Mouse (Mus musculus) embryonic facial prominence, embryonic 14.5 days (tissue): ENCODE results near the gene Zfp52. TPM values are rescaled to one million over a fixed set of nuclear protein-coding genes. Genes with fewer than 3 reads are reported as not detected.

Experiments used
- ATAC-seq: fragments of 200-750 bp; cut with Nextera tagmentation; 2 replicates; pipeline ENCODE4 v1.8.0; 2017; ENCODE audit warnings: low read depth, moderate number of reproducible peaks, moderate TSS enrichment
- DNase-seq: peaks from one replicate; pipeline ENCODE4 v3.0.0-alpha.2; 2015; ENCODE audit warnings: low spot score
- H3K27ac ChIP-seq: fragments of 300-500 bp; sonication (generic); replicated peaks from 2 replicates; pipeline ENCODE4 v1.5.1; 2014; ENCODE audit warnings: low read depth, mild to moderate bottlenecking, low read length, moderate library complexity
- H3K27me3 ChIP-seq: fragments of 300-500 bp; sonication (generic); replicated peaks from 2 replicates; pipeline ENCODE4 v1.6.1; 2014; ENCODE audit warnings: low read length; ENCODE audit not compliant: control insufficient read depth, insufficient read depth
- H3K36me3 ChIP-seq: fragments of 300-500 bp; sonication (generic); 2 replicates; pipeline ENCODE4 v1.6.1; 2014; ENCODE audit warnings: low read length, mixed read lengths; ENCODE audit not compliant: control insufficient read depth, insufficient read depth
- H3K4me1 ChIP-seq: fragments of 300-500 bp; sonication (generic); 2 replicates; pipeline ENCODE4 v1.6.1; 2014; ENCODE audit warnings: antibody characterized with exemption, low read length; ENCODE audit not compliant: control insufficient read depth, insufficient read depth
- H3K4me2 ChIP-seq: fragments of 300-500 bp; sonication (generic); 2 replicates; pipeline ENCODE4 v1.6.1; 2014; ENCODE audit warnings: low read depth, mild to moderate bottlenecking, low read length, moderate library complexity, mixed read lengths
- H3K4me3 ChIP-seq: fragments of 300-500 bp; sonication (generic); 2 replicates; pipeline ENCODE4 v1.5.1; 2014; ENCODE audit warnings: low read depth, mild to moderate bottlenecking, low read length
- H3K9ac ChIP-seq: fragments of 300-500 bp; sonication (generic); 2 replicates; pipeline ENCODE4 v1.6.1; 2014; ENCODE audit warnings: low read depth, mild to moderate bottlenecking, low read length, moderate library complexity, mixed read lengths
- H3K9me3 ChIP-seq: fragments of 300-500 bp; sonication (generic); 2 replicates; pipeline ENCODE4 v1.6.1; 2016; ENCODE audit warnings: low read length; ENCODE audit not compliant: control insufficient read depth
- WGBS: fragments of 180-500 bp; shearing (Covaris S2); extraction: QIAGEN DNeasy Blood & Tissue Kit; methylation state at CpG from one replicate; pipeline ENCODE4 v1.1.7; 2014; 5-methylcytosine and 5-hydroxymethylcytosine counted together
- polyA plus RNA-seq: library from polyadenylated mRNA; unstranded; fragments of >200 nt; fragmentation: Nextera tagmentation; extraction: Ambion mirVana; gene quantifications from 2 replicates; pipeline ENCODE4 v1.2.1, GENCODE M21; 2014

Zfp52 gene
- polyA plus RNA-seq, 1 experiment from 2014 or later, result 4.0 TPM

GRCm38 (mm10) chr17:21534460-21535095 lies 761 bp upstream of the Zfp52 start:
- H3K4me2 ChIP-seq, result peak overlapping the region; percentile 79
- WGBS, result 9% methylated on average over 4 of the region's 4 CpGs
- H3K27me3 ChIP-seq, result no peaks in the 10 kb centered on the region
- H3K36me3 ChIP-seq, result no peaks in the 10 kb centered on the region
- H3K27ac ChIP-seq, result peak overlapping the region; percentile 62
- H3K4me1 ChIP-seq, result peaks cover 7% of the 10 kb centered on the region
- no peaks in the 10 kb centered on the region for H3K9me3 ChIP-seq
- ATAC-seq (peak; percentile 38; the same call in 1 of the 2 replicates), DNase-seq (peak; percentile 95)
- H3K4me3 ChIP-seq, result peak overlapping the region; percentile 55; the same call in 1 of the 2 replicates
- no peak overlapping the region for H3K9ac ChIP-seq

- Histone ChIP-seq H3K9ac (peak overlapping the region; percentile 67), H3K4me3 (peak overlapping the region; percentile 55), H3K4me2 (peak overlapping the region; percentile 79), H3K27ac (no peak overlapping the region), H3K36me3 (no peaks in the 10 kb centered on the region), H3K4me1 (peaks cover 7% of the 10 kb centered on the region), H3K9me3 (no peaks in the 10 kb centered on the region), H3K27me3 (no peaks in the 10 kb centered on the region)
- DNase-seq, result no peak
- WGBS, result 37% methylated on average over 7 of the region's 7 CpGs
- ATAC-seq, result no peak
Measured at GRCm38 (mm10) chr17:21536096-21536495, 757 bp downstream of the Zfp52 start.

- peaks cover 1% of the 10 kb centered on the region for H3K4me1 ChIP-seq
- DNase-seq, result no peak
- ATAC-seq, result no peak
- no peak overlapping the region for H3K27ac ChIP-seq
- peak overlapping the region; percentile 79; the same call in 1 of the 2 replicates for H3K4me2 ChIP-seq
- 58% methylated on average over 2 of the region's 2 CpGs for WGBS
- H3K27me3 ChIP-seq, result no peaks in the 10 kb centered on the region
- H3K36me3 ChIP-seq, result no peaks in the 10 kb centered on the region
- no peak overlapping the region for H3K9ac ChIP-seq
- no peaks in the 10 kb centered on the region for H3K9me3 ChIP-seq
- no peak overlapping the region; the same call in 1 of the 2 replicates for H3K4me3 ChIP-seq
Measured at GRCm38 (mm10) chr17:21536676-21537075, 1.3 kb downstream of the Zfp52 start.

- H3K4me1 ChIP-seq, result no peaks in the 10 kb centered on the region
- no peaks in the 10 kb centered on the region for H3K9me3 ChIP-seq
- 82% methylated on average over 2 of the region's 2 CpGs for WGBS
- no peak overlapping the region for H3K9ac ChIP-seq
- DNase-seq (no peak), ATAC-seq (no peak)
- no peak overlapping the region for H3K4me3 ChIP-seq
- H3K27me3 ChIP-seq, result no peaks in the 10 kb centered on the region
- H3K27ac ChIP-seq, result no peak overlapping the region
- peaks cover 25% of the 10 kb centered on the region for H3K36me3 ChIP-seq
- no peak overlapping the region for H3K4me2 ChIP-seq
Measured at GRCm38 (mm10) chr17:21557831-21558230, 22.5 kb downstream of the Zfp52 start.

GRCm38 (mm10) chr17:21566220-21566619 lies 30.9 kb downstream of the Zfp52 start:
- Histone ChIP-seq H3K36me3 (peaks cover 7% of the 10 kb centered on the region), H3K9ac (peak overlapping the region; percentile 79), H3K27me3 (no peaks in the 10 kb centered on the region), H3K4me2 (peak overlapping the region; percentile 66), H3K27ac (peak overlapping the region; percentile 91), H3K4me1 (peaks cover 8% of the 10 kb centered on the region), H3K4me3 (peak overlapping the region; percentile 75), H3K9me3 (no peaks in the 10 kb centered on the region)
- 1% methylated on average over 5 of the region's 5 CpGs for WGBS
- DNase-seq (peak; percentile 89), ATAC-seq (peak; percentile 85)

- peaks cover 8% of the 10 kb centered on the region for H3K4me1 ChIP-seq
- no peaks in the 10 kb centered on the region for H3K9me3 ChIP-seq
- WGBS, result under 1% methylated on average over 29 of the region's 29 CpGs
- peak within 1 kb of the TSS; percentile 66 for H3K4me2 ChIP-seq
- peak within 1 kb of the TSS; percentile 79 for H3K9ac ChIP-seq
- peak within 1 kb of the TSS; percentile 91 for H3K27ac ChIP-seq
- H3K27me3 ChIP-seq, result no peaks in the 10 kb centered on the region
- peak within 1 kb of the TSS; percentile 75 for H3K4me3 ChIP-seq
- 0 out of 2 replicates have a peak, but pooled peaks cover 3% of the 10 kb centered on the region for H3K36me3 ChIP-seq
- ATAC-seq (peak; percentile 96), DNase-seq (peak; percentile 95)
Measured at GRCm38 (mm10) chr17:21566728-21567349, 31.5 kb downstream of the Zfp52 start, which contains the start of gene Zfp948. Zfp948 (plus strand) TSS chr17:21567008.

GRCm38 (mm10) chr17:21567696-21568095 lies 32.4 kb downstream of the Zfp52 start:
- ATAC-seq (no peak), DNase-seq (peak; percentile 41)
- Histone ChIP-seq H3K4me3 (peak overlapping the region; percentile 75), H3K4me1 (peaks cover 8% of the 10 kb centered on the region), H3K9ac (peak overlapping the region; percentile 38), H3K36me3 (0 out of 2 replicates have a peak, but pooled peaks cover 3% of the 10 kb centered on the region), H3K4me2 (peak overlapping the region; percentile 66), H3K27me3 (no peaks in the 10 kb centered on the region), H3K9me3 (no peaks in the 10 kb centered on the region), H3K27ac (0 out of 2 replicates have a peak overlapping the region, but pooled peaks have one; percentile 91)
- 16% methylated on average over 1 of the region's 1 CpGs for WGBS

GRCm38 (mm10) chr17:21579080-21579479 lies 43.7 kb downstream of the Zfp52 start:
- DNase-seq, result no peak
- no peaks in the 10 kb centered on the region for H3K27me3 ChIP-seq
- H3K4me3 ChIP-seq, result no peak overlapping the region
- peaks cover 47% of the 10 kb centered on the region for H3K36me3 ChIP-seq
- H3K4me1 ChIP-seq, result no peaks in the 10 kb centered on the region
- no peaks in the 10 kb centered on the region for H3K9me3 ChIP-seq
- no peak overlapping the region for H3K27ac ChIP-seq
- WGBS, result 67% methylated on average over 1 of the region's 1 CpGs
- no peak overlapping the region for H3K9ac ChIP-seq
- no peak for ATAC-seq
- H3K4me2 ChIP-seq, result no peak overlapping the region
